Mouse (Mus musculus): ENCODE measurements around the gene Tacc2.

Tacc2 gene

DNA sequence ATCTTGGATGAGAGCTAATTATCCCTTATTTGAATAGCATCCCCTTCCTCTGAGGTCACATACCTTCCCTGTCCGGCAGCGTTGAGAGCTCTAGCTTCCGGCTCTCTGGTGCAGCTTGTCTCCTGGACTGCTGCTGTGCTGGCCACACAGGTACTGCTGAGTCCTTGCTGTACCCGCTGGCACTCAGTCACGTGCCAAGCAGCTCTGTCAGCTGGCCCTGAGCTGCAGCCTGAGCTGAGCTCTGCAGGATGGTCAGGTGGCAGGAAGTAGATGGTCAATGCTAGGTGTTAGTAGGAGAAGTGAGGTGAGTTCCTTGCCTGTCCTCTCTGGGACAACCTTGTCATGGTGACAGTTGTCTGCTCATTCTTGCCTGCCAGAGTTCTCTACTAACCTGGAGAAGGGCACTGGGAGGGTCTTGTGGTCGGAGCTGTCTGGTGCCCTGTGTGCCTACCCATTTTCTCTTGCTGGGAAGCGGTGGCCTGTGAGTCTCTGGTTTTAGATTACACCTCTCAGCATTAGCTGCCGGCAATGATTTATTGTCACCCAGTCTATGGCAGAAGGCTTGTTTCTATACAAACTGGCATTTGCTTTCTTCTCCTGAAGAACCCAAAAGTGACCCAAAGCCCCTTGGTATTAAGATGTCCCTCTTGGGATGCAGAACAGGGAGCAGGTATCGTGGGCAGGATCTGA is 143.6 kb downstream of the Tacc2 start:
- DNase-seq (ENCODE audit: low spot score in 2 of 2) = no peak

DNA sequence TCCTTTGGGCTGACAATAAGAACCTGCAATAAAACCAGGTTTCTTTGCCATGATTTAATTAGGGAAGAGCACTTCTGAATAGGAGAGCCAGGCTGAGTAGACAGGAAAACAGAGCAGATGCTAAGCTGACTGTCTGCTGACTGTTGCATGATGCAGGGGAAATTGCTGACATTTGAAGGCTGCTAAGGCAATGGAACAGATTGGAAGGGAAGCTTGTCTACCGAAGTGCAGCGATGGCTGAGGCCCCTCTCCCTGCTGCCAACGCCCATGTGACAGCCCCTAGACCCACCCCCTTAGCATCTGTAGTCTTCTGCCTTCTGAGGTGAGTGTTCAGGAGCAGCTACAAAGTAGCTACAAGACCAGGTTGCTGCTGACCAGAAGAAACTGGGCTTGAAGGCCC is 148.9 kb downstream of the Tacc2 start:
- peak in 1 of 2 experiments; percentile 62 for DNase-seq (ENCODE audit: low spot score in 2 of 2)

DNA sequence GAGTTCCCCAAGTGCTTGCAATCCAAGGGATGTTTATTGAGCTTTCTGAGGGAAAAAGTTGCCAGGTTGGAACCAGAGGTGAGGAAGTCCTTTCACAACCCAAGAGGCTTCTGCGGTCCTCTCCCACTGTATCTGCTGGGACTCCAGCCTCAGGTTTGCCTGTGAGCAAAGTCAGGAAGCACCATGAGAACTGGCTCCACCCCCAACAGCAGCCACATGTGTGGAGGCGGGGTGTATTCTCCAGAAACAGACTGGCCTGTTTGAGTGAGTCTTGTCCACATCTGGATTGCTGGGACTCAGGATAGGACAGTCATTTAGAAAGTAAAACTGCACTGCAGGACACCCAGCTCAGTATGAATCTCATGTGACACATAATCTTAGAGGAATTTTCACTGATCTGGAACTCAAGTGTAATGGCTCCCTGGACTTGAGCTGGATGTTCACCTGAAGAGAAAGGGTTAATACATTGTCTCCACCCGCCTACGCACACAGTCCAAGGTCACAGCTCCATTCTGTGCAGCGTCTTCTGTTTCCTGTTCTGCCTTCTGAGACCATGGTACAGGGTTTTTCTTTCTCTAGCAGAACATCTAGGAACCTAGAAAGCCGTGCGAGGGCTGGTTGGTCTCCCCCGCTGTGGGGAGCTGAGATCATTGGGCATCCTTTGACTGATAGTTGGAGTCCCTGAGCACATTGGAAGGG is 149.6 kb downstream of the Tacc2 start:
- DNase-seq (ENCODE audit: low spot score in 2 of 2) = no peak

DNA sequence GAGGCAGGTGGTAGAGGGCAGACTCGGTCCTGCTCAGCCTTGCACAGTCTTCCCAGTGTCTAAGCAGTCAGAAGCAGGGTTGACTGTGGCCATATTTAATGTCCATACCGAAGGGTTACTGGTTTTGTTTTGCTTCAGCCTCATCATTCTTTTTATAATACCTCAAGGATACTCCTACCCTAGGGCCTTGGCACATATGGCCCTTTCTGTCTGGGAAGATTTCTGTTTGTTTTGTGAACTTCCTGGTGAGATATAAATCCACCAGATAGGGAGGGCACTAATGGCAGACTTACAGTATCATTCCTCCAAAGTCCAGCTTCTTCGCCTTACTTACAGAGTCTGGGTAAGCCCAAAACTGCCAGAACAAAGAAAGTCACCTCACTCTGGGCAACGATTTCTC is 150.3 kb downstream of the Tacc2 start:
- no peak for DNase-seq (ENCODE audit: low spot score in 2 of 2)

DNA sequence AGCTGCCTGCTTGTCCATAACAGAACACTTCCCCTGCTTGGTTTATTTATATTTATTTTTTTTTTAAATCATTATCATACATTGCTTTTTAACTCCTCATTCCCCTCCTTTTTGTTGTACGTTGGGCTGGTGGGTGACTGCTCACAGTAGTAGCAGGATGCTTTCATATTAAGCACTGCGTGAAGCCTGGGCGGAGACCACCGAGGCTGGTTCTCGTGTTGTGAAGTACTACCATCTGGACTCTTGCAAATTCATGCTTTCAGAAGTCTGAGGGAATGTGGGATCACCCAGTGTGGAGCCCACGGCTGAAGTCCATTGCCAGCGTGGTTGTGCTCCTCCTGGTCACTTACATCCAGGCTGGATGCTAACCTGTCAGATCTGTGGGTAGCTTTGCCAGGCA is 154.6 kb downstream of the Tacc2 start:
- no peak for DNase-seq (ENCODE audit: low spot score in 2 of 2)

DNA sequence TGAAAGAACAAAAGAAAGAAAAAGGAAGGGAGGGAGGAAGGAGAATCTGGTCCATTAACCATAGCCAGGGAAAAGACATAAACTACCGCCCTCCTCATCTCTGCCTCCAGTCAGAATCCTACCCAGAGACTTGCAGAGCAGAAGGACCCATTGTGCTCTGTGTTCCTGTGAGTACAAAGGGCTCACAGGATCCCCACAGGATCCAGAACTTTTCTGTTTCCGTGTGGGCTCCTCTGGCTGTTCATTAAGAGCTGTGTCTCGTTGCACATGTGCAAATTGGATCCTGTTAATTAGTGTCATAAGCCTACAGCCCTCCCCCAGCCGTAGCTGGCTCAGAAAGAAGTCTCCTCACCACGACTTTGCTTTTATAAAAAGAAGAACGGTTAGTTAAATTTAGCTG is 155.7 kb downstream of the Tacc2 start:
- DNase-seq (ENCODE audit: low spot score in 2 of 2) = no peak

DNA sequence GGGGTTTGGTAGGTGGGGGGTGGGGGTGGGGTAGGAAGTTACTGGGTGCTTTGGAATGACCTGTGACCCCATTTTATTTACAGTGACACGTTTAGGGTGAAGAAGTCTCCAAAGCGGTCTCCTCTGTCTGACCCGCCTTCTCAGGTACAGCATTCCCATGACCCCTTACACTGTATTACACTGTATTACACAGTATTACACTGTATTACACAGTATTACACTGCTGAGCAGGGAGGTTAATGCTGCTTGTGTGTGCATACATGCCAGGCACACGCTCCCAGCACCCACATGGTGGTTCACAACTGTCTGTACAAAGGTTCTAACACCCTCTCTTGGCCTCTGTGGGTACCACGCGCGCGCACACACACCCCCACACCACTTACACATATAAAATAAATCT is 156.2 kb downstream of the Tacc2 start:
- no peak for DNase-seq (ENCODE audit: low spot score in 2 of 2)

DNA sequence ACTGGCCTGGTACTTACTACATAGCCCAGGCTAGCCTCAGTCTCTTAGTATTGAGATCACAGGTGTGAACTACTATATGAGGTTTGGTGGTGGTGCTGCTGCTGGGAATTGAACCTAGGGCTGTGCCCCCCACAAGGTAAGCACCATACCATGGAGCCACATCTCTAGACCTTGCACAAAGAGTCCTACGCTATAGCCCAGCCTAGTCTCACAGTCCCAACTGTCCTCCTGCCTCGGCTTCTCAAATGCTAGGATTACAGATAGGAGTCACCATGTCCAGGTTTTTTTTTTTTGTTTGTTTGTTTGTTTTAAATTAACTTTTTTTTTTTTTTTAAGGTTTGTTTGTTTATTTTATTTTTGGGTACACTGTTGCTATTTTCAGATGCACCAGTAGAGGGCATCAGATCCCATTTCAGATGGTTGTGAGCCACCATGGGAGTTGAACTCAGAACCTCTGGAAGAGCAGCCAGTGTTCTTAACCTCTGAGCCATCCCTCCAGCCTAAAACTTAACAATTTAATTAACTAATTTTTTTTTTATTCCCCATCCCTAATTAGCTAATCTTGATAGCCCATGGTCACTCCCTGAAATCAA is 157.1 kb downstream of the Tacc2 start:
- DNase-seq (ENCODE audit: low spot score in 2 of 2) = no peak

DNA sequence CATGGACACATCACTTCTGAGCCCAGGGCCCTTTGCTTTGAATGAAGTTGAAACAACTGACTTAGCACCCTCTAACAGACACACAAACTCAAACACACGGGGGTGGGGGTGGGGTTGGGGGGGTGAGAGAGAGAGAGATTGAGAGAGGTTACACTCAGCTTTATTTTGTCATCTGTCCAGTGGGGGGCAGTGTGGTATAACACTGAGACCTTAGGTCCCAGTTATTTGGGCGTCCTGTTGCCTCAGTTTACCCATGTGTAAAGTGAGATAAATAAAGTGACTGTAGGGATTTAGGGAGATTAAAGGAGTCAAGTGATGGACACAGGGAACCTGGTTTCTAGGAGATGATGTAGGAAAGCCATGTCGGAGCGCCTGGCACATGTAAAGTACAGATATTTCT is 163.9 kb downstream of the Tacc2 start:
- no peak for DNase-seq (ENCODE audit: low spot score in 2 of 2)

DNA sequence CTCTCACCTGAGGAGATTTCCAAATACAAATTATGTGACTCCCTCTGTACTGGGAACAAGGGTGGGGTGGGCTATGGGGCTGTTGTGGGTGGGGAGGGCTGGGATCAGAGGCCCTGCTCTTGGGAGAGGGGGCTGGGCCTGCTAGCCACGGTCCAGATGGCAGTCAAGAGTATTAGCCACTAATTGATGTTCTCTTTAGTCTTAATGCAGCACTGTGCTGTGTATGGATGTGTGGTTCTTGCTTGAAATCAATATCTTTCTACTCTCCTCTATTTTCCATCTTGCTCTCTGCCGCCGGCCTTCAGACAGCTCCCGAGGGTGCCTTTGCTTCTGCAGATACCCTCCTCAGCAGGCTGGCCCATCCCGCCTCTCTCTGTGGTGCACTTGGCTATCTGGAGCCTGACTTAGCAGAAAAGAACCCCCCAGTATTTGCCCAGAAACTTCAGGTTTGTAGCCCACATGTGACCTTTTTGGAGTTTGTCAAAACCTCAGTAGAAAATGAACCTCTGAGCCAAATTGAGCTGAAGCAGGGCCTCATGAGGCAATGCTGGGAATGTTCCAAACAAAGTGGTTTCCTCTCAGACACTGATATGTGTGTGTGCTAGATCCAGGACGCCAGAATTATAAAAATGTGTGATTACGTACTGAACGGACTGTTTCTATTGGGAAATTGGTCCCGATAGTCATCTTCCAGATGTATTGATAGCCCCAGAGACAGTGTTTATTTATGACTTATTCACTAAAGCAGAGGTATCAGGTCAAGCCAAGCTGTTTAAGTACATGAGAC is 166.2 kb downstream of the Tacc2 start:
- DNase-seq (ENCODE audit: low spot score in 2 of 2) = no peak

DNA sequence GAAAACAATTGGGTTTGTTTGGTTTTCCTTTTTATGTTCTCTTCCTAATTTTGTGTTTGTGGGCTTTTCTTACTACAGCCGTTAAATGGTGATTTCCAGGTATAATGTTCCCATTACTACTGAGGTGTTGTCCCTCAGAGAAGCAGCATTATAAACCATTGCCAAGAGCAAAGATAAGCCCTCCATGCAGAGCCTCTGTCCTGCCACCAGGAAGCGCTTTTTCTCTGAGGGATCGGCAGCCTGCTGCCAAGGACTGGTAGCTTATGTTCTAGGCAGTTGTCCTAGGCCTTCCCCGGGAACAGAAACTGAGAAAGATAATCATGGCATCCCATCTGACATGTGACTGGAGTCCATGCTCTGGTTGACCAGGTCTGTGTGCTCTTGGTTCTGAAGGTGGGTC is 171.9 kb downstream of the Tacc2 start:
- no peak for DNase-seq (ENCODE audit: low spot score in 2 of 2)

DNA sequence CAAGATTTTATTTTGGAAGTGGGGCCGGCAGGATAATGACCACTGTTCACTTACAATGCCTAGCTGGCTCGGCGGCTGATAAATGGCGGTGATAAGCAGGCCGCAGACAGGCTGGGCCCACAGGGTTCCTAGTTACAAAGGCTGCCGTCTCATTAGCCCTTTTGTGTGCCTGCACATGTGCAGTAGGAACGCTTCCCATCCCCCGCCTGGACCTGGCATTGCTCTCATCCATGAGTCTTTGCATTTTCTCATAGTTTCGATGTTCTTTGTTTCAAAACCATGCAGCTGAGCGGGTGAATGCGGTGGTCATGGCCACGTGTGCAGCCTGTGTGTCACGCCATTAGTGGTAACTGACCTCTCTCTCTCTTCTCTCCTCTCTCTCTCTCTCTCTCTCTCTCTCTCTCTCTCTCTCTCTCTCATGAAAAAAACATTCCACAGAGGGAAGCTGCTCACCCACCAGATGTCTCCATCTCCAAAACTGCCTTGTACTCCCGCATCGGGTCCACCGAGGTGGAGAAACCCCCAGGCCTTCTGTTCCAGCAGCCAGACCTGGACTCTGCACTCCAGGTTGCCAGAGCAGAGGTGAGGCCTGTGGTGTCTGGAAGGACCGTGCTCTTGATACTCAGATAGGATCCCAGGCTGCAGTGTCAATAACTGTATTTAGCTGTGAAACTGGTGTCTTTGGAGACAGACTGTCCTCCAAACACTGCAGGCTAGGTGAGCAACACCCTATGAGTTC is 173.7 kb downstream of the Tacc2 start:
- peak; percentile 53 to 65 for DNase-seq (ENCODE audit: low spot score in 2 of 2)

DNA sequence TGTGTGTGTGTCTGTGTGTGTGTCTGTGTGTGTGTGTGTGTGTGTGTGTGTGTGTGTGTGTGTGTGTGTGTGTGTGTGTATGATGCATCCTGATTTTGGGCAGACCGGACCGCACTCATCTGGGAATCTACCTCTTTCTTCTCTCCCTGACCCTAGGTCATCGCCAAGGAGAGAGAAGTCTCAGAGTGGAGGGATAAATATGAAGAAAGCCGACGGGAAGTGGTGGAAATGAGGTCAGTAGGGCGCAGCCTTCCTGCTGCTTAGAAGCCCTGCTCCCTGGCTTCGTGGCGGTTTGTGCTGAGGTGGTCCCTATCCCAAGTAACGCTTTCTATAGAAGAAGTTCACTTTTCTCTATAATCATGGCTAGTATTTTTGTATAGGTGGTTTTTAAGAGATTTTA is 174.4 kb downstream of the Tacc2 start:
- DNase-seq (ENCODE audit: low spot score in 2 of 2) = no peak

DNA sequence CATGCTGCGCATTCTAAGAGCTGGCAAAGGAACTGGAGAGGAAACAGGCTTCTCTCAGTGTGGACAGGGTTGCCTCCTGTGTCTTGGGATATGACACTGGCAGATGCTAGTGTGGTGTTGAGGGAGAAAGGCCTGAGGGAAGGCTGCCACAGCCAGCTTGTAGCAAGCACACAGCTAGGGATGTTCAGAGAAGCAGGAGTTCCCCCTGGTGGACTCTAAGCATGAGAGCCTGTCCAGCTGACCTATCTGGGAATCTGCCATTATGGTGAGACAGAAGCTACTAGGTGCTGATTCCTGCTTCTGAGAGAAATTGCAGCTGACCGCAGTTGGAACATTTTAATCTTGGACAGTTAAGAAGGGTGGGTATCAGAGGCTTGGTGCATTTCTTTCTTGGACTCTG is 177.6 kb downstream of the Tacc2 start:
- no peak for DNase-seq (ENCODE audit: low spot score in 2 of 2)

DNA sequence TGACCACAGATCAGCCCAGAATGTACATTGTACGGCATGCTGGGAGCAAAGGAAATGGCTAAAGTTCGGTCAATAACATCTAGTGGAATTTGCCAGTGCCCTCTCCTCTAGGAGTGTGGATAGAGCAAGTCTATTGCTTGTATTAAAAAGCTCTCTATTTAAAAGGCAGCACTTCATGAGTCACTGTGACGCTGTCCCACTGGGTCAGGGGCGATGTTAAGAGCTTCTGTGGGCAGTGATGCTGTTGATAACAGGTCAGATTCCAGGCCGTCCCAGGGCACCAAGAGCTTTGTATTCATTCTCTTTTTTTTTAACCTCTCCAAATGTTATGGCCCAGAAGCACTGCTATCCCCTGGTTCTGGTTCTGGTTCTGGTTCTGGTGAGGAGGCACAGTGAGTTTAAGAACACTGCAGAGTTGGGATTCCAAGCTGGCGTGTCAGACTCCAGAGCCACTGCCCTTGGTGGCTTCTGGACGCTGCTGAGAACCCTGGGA is 179.2 kb downstream of the Tacc2 start:
- DNase-seq (ENCODE audit: low spot score in 2 of 2) = no peak

DNA sequence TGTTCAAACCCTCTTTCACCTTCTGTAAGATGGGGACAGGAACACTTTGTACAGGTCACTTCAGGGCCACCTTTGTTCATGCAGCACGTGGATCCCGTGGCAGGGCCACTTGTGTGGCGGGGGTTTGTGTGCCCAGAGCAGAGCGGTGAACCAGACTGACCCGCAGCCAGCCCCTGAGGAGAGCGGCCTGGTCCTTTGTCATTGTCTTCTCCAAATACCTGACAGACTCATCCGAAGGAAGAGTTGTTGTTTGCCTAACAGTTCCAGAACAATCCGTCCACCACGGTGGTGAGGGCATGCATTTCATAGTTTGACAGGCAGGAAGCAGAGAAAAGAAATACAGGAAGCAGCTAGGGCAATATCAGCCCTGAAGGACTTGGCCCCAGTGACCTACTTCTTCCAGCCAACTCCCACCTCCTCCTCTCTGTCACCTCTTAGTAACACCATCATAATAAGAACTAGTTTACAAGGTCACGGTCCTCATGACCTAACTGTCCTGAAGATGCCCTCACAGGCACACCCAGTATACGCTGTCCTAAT is 180.2 kb downstream of the Tacc2 start:
- DNase-seq (ENCODE audit: low spot score in 2 of 2) = no peak

DNA sequence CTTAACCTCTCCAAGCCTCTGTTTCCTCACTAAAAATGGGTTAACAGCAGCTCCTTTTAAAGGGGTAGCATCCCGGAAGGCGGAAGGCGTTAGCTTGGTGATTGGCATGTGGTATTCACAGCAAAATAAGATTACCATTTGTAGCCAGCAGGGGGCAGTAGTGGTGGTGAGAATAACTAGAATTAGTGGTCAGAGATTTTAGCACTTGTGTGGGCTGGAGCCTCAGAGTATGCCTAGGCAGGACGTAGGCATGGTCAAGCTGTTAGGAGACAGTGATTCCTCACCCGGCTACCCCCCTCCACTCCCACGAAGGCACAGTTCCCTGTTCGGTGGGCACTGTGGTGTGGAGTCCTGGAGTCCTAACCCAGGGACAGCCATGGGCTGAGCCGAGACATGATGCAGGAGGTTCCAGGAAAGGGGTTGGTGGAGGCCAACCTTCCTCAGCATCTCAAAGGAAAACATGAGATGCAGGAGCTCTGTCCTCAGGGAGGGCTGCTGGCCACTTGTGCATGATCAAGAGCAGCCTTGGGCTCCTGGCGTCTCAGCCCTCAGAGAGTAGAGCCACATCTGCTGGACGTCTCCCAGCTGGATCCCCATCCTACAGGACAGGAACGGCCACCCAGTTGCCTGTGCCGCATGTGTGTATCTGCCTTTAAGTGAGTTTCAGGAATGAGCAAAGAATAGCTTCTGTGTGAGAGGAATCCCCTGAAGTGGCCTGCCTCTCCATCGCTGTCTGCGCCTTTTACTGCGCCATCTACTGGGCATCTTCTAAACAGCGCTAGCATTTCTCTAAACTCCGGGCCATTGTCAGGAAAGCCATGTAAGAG is 185.0 kb downstream of the Tacc2 start:
- peak; percentile 82 to 84 for DNase-seq (ENCODE audit: low spot score in 2 of 2)

DNA sequence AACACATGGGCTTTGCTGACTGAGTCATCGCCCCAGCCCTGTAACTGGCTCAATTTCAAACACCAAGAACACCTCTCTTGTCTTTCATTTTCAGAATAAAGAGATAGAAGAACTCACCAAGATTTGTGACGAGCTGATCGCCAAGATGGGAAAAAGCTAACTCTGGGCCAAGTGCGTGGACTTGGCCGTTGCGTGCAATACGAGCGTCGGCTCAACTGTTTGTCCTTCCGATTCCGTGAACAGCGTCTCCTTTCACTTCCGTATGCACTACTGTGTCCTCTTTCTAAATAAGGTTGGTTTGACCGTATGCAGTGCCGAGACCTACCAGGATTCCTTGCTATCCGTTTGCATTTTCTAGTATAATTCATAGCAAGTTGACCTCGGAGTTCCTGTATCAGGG is 186.9 kb downstream of the Tacc2 start:
- no peak for DNase-seq (ENCODE audit: low spot score in 2 of 2)

DNA sequence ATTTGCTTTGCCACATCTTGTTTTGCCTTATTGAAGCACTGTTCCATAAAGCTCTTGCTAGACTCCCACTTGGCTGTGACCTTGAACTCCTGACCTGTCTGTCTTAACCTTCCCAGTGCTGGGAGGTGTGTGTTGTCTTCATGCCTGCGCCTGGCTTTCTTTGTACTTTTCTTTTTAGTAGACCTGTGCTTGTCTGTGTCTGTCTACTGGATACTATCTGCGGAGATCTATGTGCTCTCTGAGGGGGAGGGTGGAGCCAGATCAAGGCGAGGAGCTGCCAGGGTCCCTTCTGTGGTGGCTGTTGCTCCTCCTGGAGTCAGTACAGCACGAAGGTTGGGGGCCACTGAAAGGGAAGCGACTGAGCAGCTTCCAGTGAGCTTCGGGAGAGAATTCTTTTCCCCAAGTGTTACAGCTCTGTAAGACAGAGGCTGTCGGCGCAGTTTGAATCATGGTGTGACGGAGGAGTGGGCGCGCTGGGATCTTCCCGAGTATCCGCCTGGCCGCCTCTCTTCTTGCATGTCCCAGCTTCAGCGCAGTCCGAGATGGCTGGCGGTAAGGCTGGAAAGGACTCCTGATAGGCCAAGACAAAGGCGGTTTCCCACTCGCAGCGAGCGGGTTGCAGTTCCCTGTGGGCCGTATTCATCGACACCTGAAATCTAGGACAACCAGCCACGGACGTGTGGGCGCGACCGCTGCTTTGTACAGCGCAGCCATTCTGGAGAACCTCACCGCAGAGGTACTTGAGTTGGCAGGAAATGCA is 189.4 kb downstream of the Tacc2 start:
- no peak for DNase-seq (ENCODE audit: low spot score in 2 of 2)

DNA sequence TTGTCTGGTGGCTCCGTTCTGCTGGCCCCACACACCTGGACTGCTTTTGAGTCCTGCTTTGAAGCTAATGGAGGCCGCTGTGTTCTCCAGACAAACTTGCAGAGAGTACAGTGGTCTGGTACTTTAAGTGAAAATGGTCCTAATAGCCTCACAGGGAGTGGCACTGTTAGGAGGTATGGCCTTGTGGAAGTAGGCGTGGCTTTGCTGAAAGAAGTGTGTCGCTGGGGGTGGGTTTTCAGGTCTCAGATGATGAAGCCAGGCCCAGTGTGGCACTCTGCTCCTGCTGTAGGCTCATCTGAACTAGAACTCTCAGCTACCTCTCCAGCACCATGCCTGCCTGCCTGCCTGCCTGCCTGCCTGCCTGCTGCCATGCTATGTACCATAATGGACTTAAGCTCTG is 190.9 kb downstream of the Tacc2 start:
- no peak for DNase-seq (ENCODE audit: low spot score in 2 of 2)
